Mouse (Mus musculus) myocyte (in vitro differentiated cells): Measurements from ENCODE around the gene Gck. TPM values are rescaled to one million over a fixed set of nuclear protein-coding genes. Genes with fewer than 3 reads are reported as not detected.

ENCODE experiments used
- H3K27me3 ChIP-seq: one replicate; pipeline ENCODE4 v1.6.1; 2011; ENCODE audit not compliant: control insufficient read depth, insufficient read depth, insufficient read length
- H3K36me3 ChIP-seq: one replicate; pipeline ENCODE4 v1.6.1; 2011; ENCODE audit not compliant: control insufficient read depth, insufficient read depth
- H3K4me2 ChIP-seq: one replicate; pipeline ENCODE4 v1.6.1; 2011; ENCODE audit warnings: low read depth, control low read depth
- H3K4me3 ChIP-seq: one replicate; pipeline ENCODE4 v1.5.1; 2011; ENCODE audit warnings: mild to moderate bottlenecking, control low read depth, moderate library complexity
- H3K79me2 ChIP-seq: one replicate; pipeline ENCODE4 v1.6.1; 2011; ENCODE audit not compliant: control insufficient read depth, insufficient read depth
- H3ac ChIP-seq: one replicate; pipeline ENCODE4 v1.6.1; 2011; ENCODE audit not compliant: control insufficient read depth, insufficient read length
- CEBPB ChIP-seq: IDR thresholded peaks from 2 replicates; pipeline ENCODE4 v1.6.1; 2011; ENCODE audit warnings: mild to moderate bottlenecking, moderate library complexity; ENCODE audit not compliant: poor library complexity, insufficient read depth, severe bottlenecking
- E2F4 ChIP-seq: IDR thresholded peaks from one replicate; pipeline ENCODE4 v1.6.1; 2011; ENCODE audit warnings: mild to moderate bottlenecking, control low read depth, moderate library complexity; ENCODE audit not compliant: insufficient read depth
- MAX ChIP-seq: IDR thresholded peaks from one replicate; pipeline ENCODE4 v1.6.1; 2011; ENCODE audit warnings: low read depth, mild to moderate bottlenecking, control low read depth
- MYOD1 ChIP-seq, 3 experiments: IDR thresholded peaks; one replicate each; pipeline ENCODE4 v1.6.1; 2011; ENCODE audit warnings: control low read depth in 2 of 3, low read depth in 2 of 3, mild to moderate bottlenecking in 2 of 3, moderate library complexity in 1 of 3; ENCODE audit not compliant: insufficient read length in 2 of 3, control insufficient read depth in 1 of 3
- MYOG ChIP-seq, 3 experiments: IDR thresholded peaks; one replicate each; pipeline ENCODE4 v1.6.1; 2011; ENCODE audit warnings: control low read depth in 2 of 3, low read depth in 2 of 3, mild to moderate bottlenecking in 2 of 3; ENCODE audit not compliant: insufficient read length in 2 of 3, control insufficient read depth in 1 of 3, insufficient read depth in 1 of 3
- POLR2A ChIP-seq: IDR thresholded peaks from one replicate; pipeline ENCODE4 v1.6.1; 2011; ENCODE audit warnings: low read depth, mild to moderate bottlenecking, control low read depth, moderate library complexity; ENCODE audit not compliant: insufficient read length
- POLR2AphosphoS2 ChIP-seq: IDR thresholded peaks from one replicate; pipeline ENCODE4 v1.6.1; 2011; ENCODE audit warnings: low read depth, control low read depth; ENCODE audit not compliant: insufficient read length
- REST ChIP-seq: IDR thresholded peaks from one replicate; pipeline ENCODE4 v1.6.1; 2011; ENCODE audit warnings: mild to moderate bottlenecking, control low read depth, moderate library complexity; ENCODE audit not compliant: insufficient read depth, insufficient read length
- SRF ChIP-seq: IDR thresholded peaks from one replicate; pipeline ENCODE4 v1.6.1; 2011; ENCODE audit warnings: low read depth; ENCODE audit not compliant: control insufficient read depth, insufficient read length
- TCF12 ChIP-seq: IDR thresholded peaks from one replicate; pipeline ENCODE4 v1.6.1; 2011; ENCODE audit warnings: mild to moderate bottlenecking, control low read depth; ENCODE audit not compliant: poor library complexity, insufficient read depth, severe bottlenecking
- TCF3 ChIP-seq: IDR thresholded peaks from one replicate; pipeline ENCODE4 v1.6.1; 2011; ENCODE audit warnings: low read depth, control low read depth; ENCODE audit not compliant: insufficient read length
- USF1 ChIP-seq: IDR thresholded peaks from one replicate; pipeline ENCODE4 v1.6.1; 2011; ENCODE audit warnings: low read depth, mild to moderate bottlenecking, control low read depth, moderate library complexity
- polyA plus RNA-seq: library from polyadenylated mRNA; unstranded; fragments of >200 nt; fragmentation: generic; extraction: Trizol; gene quantifications from one replicate; pipeline ENCODE4 v1.2.1, GENCODE M21; 2012; ENCODE audit warnings: missing spikeins

Gene Gck
- polyA plus RNA-seq, 1 experiment, result 0.07 TPM

- H3ac ChIP-seq, result no peak overlapping the region
- no peaks in the 10 kb centered on the region for H3K36me3 ChIP-seq
Observed at GRCm38 (mm10) chr11:5901320-5901719, 48.6 kb downstream of the Gck start.

GRCm38 (mm10) chr11:5899286-5899685, 50.6 kb downstream of the Gck start:
- H3ac ChIP-seq, result no peak overlapping the region
- H3K4me2 ChIP-seq, result no peak overlapping the region

More at GRCm38 (mm10) chr11:5901320-5901719, 48.6 kb downstream of the Gck start:
- no peaks in the 10 kb centered on the region for H3K79me2 ChIP-seq
- H3K4me2 ChIP-seq, result no peak overlapping the region
- no peak for TF ChIP-seq SRF
- no peak for TF ChIP-seq USF1
- no peak for TF ChIP-seq REST
- no peak for TF ChIP-seq E2F4
- TF ChIP-seq MYOD1 (IDR thresholded peaks at IDR 0.05; ENCODE audit: control insufficient read depth in 1 of 3, insufficient read length in 2 of 3, low read depth in 2 of 3), result no peak
- no peak for TF ChIP-seq POLR2A
- TF ChIP-seq MAX, result no peak
- no peak for TF ChIP-seq POLR2AphosphoS2
- TF ChIP-seq TCF3, result no peak
- TF ChIP-seq MYOG (IDR thresholded peaks at IDR 0.05; ENCODE audit: control insufficient read depth in 1 of 3, insufficient read depth in 1 of 3, insufficient read length in 2 of 3, low read depth in 2 of 3), result no peak
- no peak for TF ChIP-seq CEBPB
- TF ChIP-seq TCF12, result no peak
- H3K27me3 ChIP-seq, result peaks cover 10% of the 10 kb centered on the region
- no peak overlapping the region for H3K4me3 ChIP-seq

GRCm38 (mm10) chr11:5898531-5898930, 51.4 kb downstream of the Gck start, which contains the start of gene Myl7:
Gene Myl7 (minus strand): TSS chr11:5898782.
- no peak within 1 kb of the TSS for H3K4me2 ChIP-seq

More at GRCm38 (mm10) chr11:5899286-5899685, 50.6 kb downstream of the Gck start:
- TF ChIP-seq POLR2A (no peak), SRF (no peak), MAX (no peak), TCF3 (no peak)
- Histone ChIP-seq H3K4me3 (no peak overlapping the region), H3K27me3 (peaks cover 10% of the 10 kb centered on the region), H3K79me2 (no peaks in the 10 kb centered on the region), H3K36me3 (no peaks in the 10 kb centered on the region)

GRCm38 (mm10) chr11:5897839-5898238, 52.0 kb downstream of the Gck start:
- TF ChIP-seq E2F4, result no peak
- no peak for TF ChIP-seq REST
- no peak for TF ChIP-seq USF1
- no peak for TF ChIP-seq MAX
- TF ChIP-seq MYOG (IDR thresholded peaks at IDR 0.05; ENCODE audit: control insufficient read depth in 1 of 3, insufficient read depth in 1 of 3, insufficient read length in 2 of 3, low read depth in 2 of 3), result no peak
- H3K4me3 ChIP-seq, result no peak overlapping the region
- no peak overlapping the region for H3ac ChIP-seq
- no peaks in the 10 kb centered on the region for H3K36me3 ChIP-seq
- H3K4me2 ChIP-seq, result no peak overlapping the region
- H3K79me2 ChIP-seq, result no peaks in the 10 kb centered on the region
- H3K27me3 ChIP-seq, result peaks cover 10% of the 10 kb centered on the region

More at GRCm38 (mm10) chr11:5898531-5898930, 51.4 kb downstream of the Gck start, which contains the start of gene Myl7:
- TF ChIP-seq POLR2AphosphoS2 (no peak), TCF12 (no peak), REST (no peak), SRF (no peak), USF1 (no peak), MYOD1 (IDR thresholded peaks at IDR 0.05; ENCODE audit: control insufficient read depth in 1 of 3, insufficient read length in 2 of 3, low read depth in 2 of 3) (no peak), CEBPB (no peak), E2F4 (no peak)
- Histone ChIP-seq H3K36me3 (no peaks in the 10 kb centered on the region), H3K4me3 (no peak within 1 kb of the TSS), H3K27me3 (peaks cover 10% of the 10 kb centered on the region), H3ac (no peak within 1 kb of the TSS), H3K79me2 (no peaks in the 10 kb centered on the region)

GRCm38 (mm10) chr11:5897230-5897629, 52.7 kb downstream of the Gck start:
- Histone ChIP-seq H3ac (no peak overlapping the region), H3K4me3 (no peak overlapping the region), H3K79me2 (no peaks in the 10 kb centered on the region), H3K36me3 (no peaks in the 10 kb centered on the region), H3K27me3 (peaks cover 8% of the 10 kb centered on the region), H3K4me2 (no peak overlapping the region)
- TF ChIP-seq CEBPB, result no peak
- no peak for TF ChIP-seq MYOG (IDR thresholded peaks at IDR 0.05; ENCODE audit: control insufficient read depth in 1 of 3, insufficient read depth in 1 of 3, insufficient read length in 2 of 3, low read depth in 2 of 3)
- no peak for TF ChIP-seq MYOD1 (IDR thresholded peaks at IDR 0.05; ENCODE audit: control insufficient read depth in 1 of 3, insufficient read length in 2 of 3, low read depth in 2 of 3)
- no peak for TF ChIP-seq USF1
- TF ChIP-seq TCF12, result no peak
- no peak for TF ChIP-seq SRF
- no peak for TF ChIP-seq REST
- no peak for TF ChIP-seq POLR2AphosphoS2
- TF ChIP-seq TCF3, result no peak
- TF ChIP-seq E2F4, result no peak
- TF ChIP-seq POLR2A, result no peak
